Mouse (Mus musculus) olfactory bulb, adult 2 months (tissue): ENCODE measurements around the gene Lrrc27.

ENCODE experiments used
- CTCF ChIP-seq: fragments of 200-500 bp; IDR thresholded peaks from 2 replicates; pipeline ENCODE4 v1.5.1; 2012; ENCODE audit warnings: low read depth, mild to moderate bottlenecking, low read length, moderate library complexity; ENCODE audit not compliant: insufficient read depth
- POLR2A ChIP-seq: fragments of 200-500 bp; IDR thresholded peaks from 2 replicates; pipeline ENCODE4 v1.6.1; 2012; ENCODE audit warnings: mild to moderate bottlenecking, low read depth, low read length, moderate library complexity; ENCODE audit not compliant: insufficient read depth

DNA sequence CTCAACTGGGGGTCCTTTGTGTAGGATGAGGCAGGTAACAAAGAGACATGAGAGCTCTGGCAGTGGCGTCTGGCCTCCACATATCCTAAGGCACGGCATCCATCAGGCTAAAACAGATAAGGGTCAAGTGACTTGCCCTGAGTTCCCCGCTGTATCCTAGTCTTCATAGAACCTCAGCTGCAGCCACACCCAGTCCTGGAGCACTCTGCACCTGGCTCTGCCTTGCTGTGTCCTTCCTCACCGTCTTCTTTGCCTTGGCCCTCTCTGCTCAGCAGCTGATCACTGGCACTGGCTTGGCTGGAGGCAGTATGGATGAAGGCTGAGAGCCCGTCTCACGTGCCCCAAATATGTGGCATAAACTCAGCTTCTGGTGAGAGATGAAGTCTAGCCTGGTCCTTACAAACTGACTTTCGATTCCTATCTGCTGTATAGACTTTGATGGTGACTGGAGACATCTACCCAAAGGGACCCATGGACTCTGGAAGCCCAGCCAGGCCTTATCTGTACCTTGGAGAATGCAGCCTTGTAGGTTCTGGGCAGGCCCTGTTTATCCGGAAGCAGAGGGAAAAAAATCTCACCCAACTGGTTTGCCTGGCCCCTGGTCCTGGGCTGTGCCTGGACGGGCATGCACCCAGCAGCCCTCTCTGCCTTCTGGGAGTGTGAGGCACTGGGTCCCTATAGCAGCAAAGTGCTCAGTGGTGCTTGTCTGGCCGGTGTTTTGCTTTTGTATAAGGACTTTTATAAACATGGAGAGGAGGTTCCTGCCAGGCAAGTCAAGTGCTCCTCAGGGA is 45.2 kb downstream of the Lrrc27 start:
- TF ChIP-seq CTCF (no peak), POLR2A (no peak)
